Mouse (Mus musculus) frontal cortex, adult 2 months (tissue): ENCODE results near the gene Gm42957. TPM values are rescaled to one million over a fixed set of nuclear protein-coding genes. Genes with fewer than 3 reads are reported as not detected.

Experiments used
- DNase-seq, 2 experiments: peaks; one replicate each; pipeline ENCODE4 v3.0.0; 2022; ENCODE audit warnings: low spot score in 1 of 2; ENCODE audit errors: extremely low spot score in 1 of 2
- polyA plus RNA-seq: library from polyadenylated mRNA; depleted of rRNA; stranded (reverse); fragments of >200 nt; gene quantifications from 2 replicates; pipeline ENCODE4 v1.2.3, GENCODE M21; 2012; rRNA removed

Gm42957 gene
- polyA plus RNA-seq, 1 experiment, result 0.10 TPM

GRCm38 (mm10) chr3:96701003-96701402 lies 65.7 kb downstream of the Gm42957 start:
- DNase-seq, result no peak

Other genes with a start within 250 kb of the Gm42957 start
- not detected in 2 replicates for gene BC107364, start 183.2 kb upstream of the Gm42957 start, polyA plus RNA-seq
- 0.60 and 1.1 TPM in 2 replicates for gene Hfe2, start 110.3 kb upstream of the Gm42957 start, polyA plus RNA-seq
- gene Txnip, start 77.5 kb upstream of the Gm42957 start, polyA plus RNA-seq, result 27.5 and 27.7 TPM in 2 replicates
- not detected in 2 replicates for gene Gm16253, start 58.5 kb upstream of the Gm42957 start, polyA plus RNA-seq
- 67.3 and 84.3 TPM in 2 replicates for gene Polr3gl, start 41.3 kb upstream of the Gm42957 start, polyA plus RNA-seq
- gene Ankrd34a, start 38.8 kb upstream of the Gm42957 start, polyA plus RNA-seq, result 50.2 and 57.4 TPM in 2 replicates
- gene Lix1l, start 34.3 kb upstream of the Gm42957 start, polyA plus RNA-seq, result 30.3 and 30.7 TPM in 2 replicates
- gene Rbm8a, start 5.5 kb upstream of the Gm42957 start, polyA plus RNA-seq, result 37.4 and 40.3 TPM in 2 replicates
- 61.4 and 64.5 TPM in 2 replicates for gene Pex11b, start 98 bp upstream of the Gm42957 start, polyA plus RNA-seq
- 2.9 and 3.2 TPM in 2 replicates for gene Itga10, start 10.1 kb downstream of the Gm42957 start, polyA plus RNA-seq
- gene Ankrd35, start 34.7 kb downstream of the Gm42957 start, polyA plus RNA-seq, result 5.9 and 9.8 TPM in 2 replicates
- 25.2 and 25.8 TPM in 2 replicates for gene Pias3, start 60.9 kb downstream of the Gm42957 start, polyA plus RNA-seq
- gene Nudt17, start 73.1 kb downstream of the Gm42957 start, polyA plus RNA-seq, result 10.2 and 10.5 TPM in 2 replicates
- gene Polr3c, start 92.2 kb downstream of the Gm42957 start, polyA plus RNA-seq, result 34.2 and 34.4 TPM in 2 replicates
- 46.0 and 49.0 TPM in 2 replicates for gene Rnf115, start 92.2 kb downstream of the Gm42957 start, polyA plus RNA-seq
- gene Pdzk1, start 193.8 kb downstream of the Gm42957 start, polyA plus RNA-seq, result 0.32 and 0.36 TPM in 2 replicates
- gene Cd160, start 193.9 kb downstream of the Gm42957 start, polyA plus RNA-seq, result 0.06 TPM in 1 of 2 replicates, not detected in the other